Mouse (Mus musculus) cortical plate, adult 2 months (tissue): Measurements from ENCODE around the gene Uchl5.

Experiments
- CTCF ChIP-seq: fragments of 200-500 bp; IDR thresholded peaks from 2 replicates; pipeline ENCODE4 v1.5.1; 2011; ENCODE audit warnings: mild to moderate bottlenecking, control low read depth, low read length; ENCODE audit not compliant: insufficient read depth; ENCODE audit errors: extremely low read depth
- POLR2A ChIP-seq: fragments of 200-500 bp; IDR thresholded peaks from 2 replicates; pipeline ENCODE4 v1.6.1; 2011; ENCODE audit warnings: mild to moderate bottlenecking, low read length, control low read depth; ENCODE audit not compliant: insufficient read depth; ENCODE audit errors: extremely low read depth

DNA sequence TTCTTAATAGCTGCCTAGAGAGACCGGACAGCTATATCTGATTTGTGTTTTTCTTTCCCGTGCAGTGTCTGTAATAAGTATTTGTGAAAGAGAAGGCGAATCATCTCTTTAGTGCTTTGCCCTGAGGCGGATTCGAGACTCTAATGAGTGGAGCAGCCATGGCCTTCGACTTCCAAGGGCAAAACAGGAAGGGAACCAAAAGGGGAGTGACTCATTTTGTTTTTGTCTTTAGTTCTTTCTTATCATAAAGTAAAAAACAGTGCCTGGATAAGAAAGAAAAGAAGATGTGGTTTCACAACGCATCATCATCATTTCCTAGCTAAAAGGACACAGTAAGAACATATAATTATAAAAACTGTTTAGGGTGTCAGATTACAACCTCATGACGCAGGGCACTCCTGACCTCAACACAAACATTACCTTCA is 76.6 kb downstream of the Uchl5 start:
- TF ChIP-seq CTCF (no peak), POLR2A (no peak)
